Mouse (Mus musculus) adrenal gland, postnatal 4 days (tissue): ENCODE measurements around the gene Crocc2. TPM values are rescaled to one million over a fixed set of nuclear protein-coding genes. Genes with fewer than 3 reads are reported as not detected.

Experiments used
- DNase-seq, 2 experiments: peaks; one replicate each; pipeline ENCODE4 v3.0.0; 2021 to 2022; ENCODE audit warnings: low spot score in 2 of 2, mixed read lengths in 2 of 2
- microRNA-seq: library from miRNA; unstranded; fragments of <30 nt; microRNA quantifications from one replicate; pipeline ENCODE4 v1.2.0, GENCODE M21; 2021
- total RNA-seq, 2 experiments: library from RNA; stranded (reverse); gene quantifications; 2 replicates each; pipeline ENCODE4 v1.2.3; 2021

Gene Crocc2
- total RNA-seq, 2 experiments from 2014 or later = 0.31 TPM

GRCm38 (mm10) chr1:93270516-93271240 lies 102.2 kb downstream of the Crocc2 start:
- DNase-seq = no peak

GRCm38 (mm10) chr1:93271751-93272150 lies 103.2 kb downstream of the Crocc2 start:
- DNase-seq = no peak

GRCm38 (mm10) chr1:93272409-93272821 lies 103.9 kb downstream of the Crocc2 start:
- no peak for DNase-seq

GRCm38 (mm10) chr1:93275561-93275960 lies 107.0 kb downstream of the Crocc2 start:
- no peak for DNase-seq

GRCm38 (mm10) chr1:93277041-93277440 lies 108.5 kb downstream of the Crocc2 start:
- DNase-seq = no peak

Small RNA genes within 50 kb of the gene (microRNA-seq; reads per million reads assigned to microRNA genes)
- not detected for gene Mir6901

Other genes with a start within 250 kb of the Crocc2 start
- gene Capn10, start 234.3 kb upstream of the Crocc2 start, total RNA-seq = 10 to 100 TPM; 32.5 to 34.7 TPM
- gene Gpr35, start 217.9 kb upstream of the Crocc2 start, total RNA-seq = under 1 TPM; 0.62 to 0.76 TPM
- 1 to 10 TPM in 1 of 2 experiments, not detected in 1; 4.7 TPM for gene Aqp12, start 162.4 kb upstream of the Crocc2 start, total RNA-seq
- gene Kif1a, start 66.8 kb upstream of the Crocc2 start, total RNA-seq = 10 to 100 TPM; 36.0 to 45.0 TPM
- gene Agxt, start 33.5 kb upstream of the Crocc2 start, total RNA-seq = 10 to 100 TPM in 1 of 2 experiments, under 1 TPM in 1; 0.70 to 18.8 TPM
- under 1 TPM in 1 of 2 experiments, not detected in 1; 0.42 TPM for gene 2310007B03Rik, start 7.8 kb upstream of the Crocc2 start, total RNA-seq
- gene Sned1, start 67.1 kb downstream of the Crocc2 start, total RNA-seq = 10 to 100 TPM; 27.0 to 28.8 TPM
- 10 to 100 TPM; 30.1 to 30.3 TPM for gene Mterf4, start 137.2 kb downstream of the Crocc2 start, total RNA-seq
- gene Ppp1r7, start 174.1 kb downstream of the Crocc2 start, total RNA-seq = 10 to 100 TPM; 30.6 to 35.3 TPM
- 10 to 100 TPM; 11.4 to 15.9 TPM for gene Pask, start 174.8 kb downstream of the Crocc2 start, total RNA-seq
- gene Ano7, start 205.2 kb downstream of the Crocc2 start, total RNA-seq = not detected